Mouse (Mus musculus): ENCODE data around the gene Lifr. TPM values are rescaled to one million over a fixed set of nuclear protein-coding genes. Genes with fewer than 3 reads are reported as not detected.

Lifr gene
- polyA plus RNA-seq, 1 experiment: 18.9 TPM

GRCm38 (mm10) chr15:7226225-7226624 lies 135.8 kb downstream of the Lifr start:
- no peaks in the 10 kb centered on the region for H3K36me3 ChIP-seq (replicated peaks; ENCODE audit: low read length)
- H3K27me3 ChIP-seq (replicated peaks): peaks cover 81% of the 10 kb centered on the region
- H3K4me3 ChIP-seq (replicated peaks): peak overlapping the region; percentile 10
- H3K9me3 ChIP-seq: no peaks in the 10 kb centered on the region
- TF ChIP-seq GATA1 (IDR thresholded peaks at IDR 0.05; ENCODE audit: borderline replicate concordance, low read length) (no peak), FLI1 (IDR thresholded peaks at IDR 0.05; ENCODE audit: low read length) (no peak)
- peaks cover 13% of the 10 kb centered on the region for H3K4me1 ChIP-seq

GRCm38 (mm10) chr15:7233393-7234090 lies 143.1 kb downstream of the Lifr start:
- H3K4me1 ChIP-seq: no peaks in the 10 kb centered on the region
- TF ChIP-seq GATA1 (IDR thresholded peaks at IDR 0.05; ENCODE audit: borderline replicate concordance, low read length) (no peak), FLI1 (IDR thresholded peaks at IDR 0.05; ENCODE audit: low read length) (no peak)
- H3K4me3 ChIP-seq (replicated peaks): no peak overlapping the region
- H3K9me3 ChIP-seq: no peaks in the 10 kb centered on the region
- H3K27me3 ChIP-seq (replicated peaks): peaks cover 81% of the 10 kb centered on the region
- no peaks in the 10 kb centered on the region for H3K36me3 ChIP-seq (replicated peaks; ENCODE audit: low read length)

GRCm38 (mm10) chr15:7239904-7240303 lies 149.5 kb downstream of the Lifr start:
- Histone ChIP-seq H3K4me3 (replicated peaks) (no peak overlapping the region), H3K36me3 (replicated peaks; ENCODE audit: low read length) (no peaks in the 10 kb centered on the region), H3K27me3 (replicated peaks) (peaks cover 63% of the 10 kb centered on the region), H3K4me1 (peaks cover 6% of the 10 kb centered on the region), H3K9me3 (no peaks in the 10 kb centered on the region)
- TF ChIP-seq FLI1 (IDR thresholded peaks at IDR 0.05; ENCODE audit: low read length) (no peak), GATA1 (IDR thresholded peaks at IDR 0.05; ENCODE audit: borderline replicate concordance, low read length) (no peak)

- H3K27me3 ChIP-seq (replicated peaks): peaks cover 63% of the 10 kb centered on the region
- no peak overlapping the region for H3K4me3 ChIP-seq (replicated peaks)
- H3K4me1 ChIP-seq: peaks cover 6% of the 10 kb centered on the region
- no peaks in the 10 kb centered on the region for H3K36me3 ChIP-seq (replicated peaks; ENCODE audit: low read length)
- no peaks in the 10 kb centered on the region for H3K9me3 ChIP-seq
- TF ChIP-seq FLI1 (IDR thresholded peaks at IDR 0.05; ENCODE audit: low read length) (no peak), GATA1 (IDR thresholded peaks at IDR 0.05; ENCODE audit: borderline replicate concordance, low read length) (no peak)
These were observed 150.5 kb downstream of the Lifr start for GRCm38 (mm10) chr15:7240950-7241349.

- H3K9me3 ChIP-seq: 0 out of 2 replicates have a peak, but pooled peaks cover 1% of the 10 kb centered on the region
- H3K36me3 ChIP-seq (replicated peaks; ENCODE audit: low read length): no peaks in the 10 kb centered on the region
- no peak for TF ChIP-seq GATA1 (IDR thresholded peaks at IDR 0.05; ENCODE audit: borderline replicate concordance, low read length)
- TF ChIP-seq FLI1 (IDR thresholded peaks at IDR 0.05; ENCODE audit: low read length): no peak
- no peak overlapping the region for H3K4me3 ChIP-seq (replicated peaks)
- peaks cover 64% of the 10 kb centered on the region for H3K27me3 ChIP-seq (replicated peaks)
- H3K4me1 ChIP-seq: peaks cover 6% of the 10 kb centered on the region
These were observed 151.9 kb downstream of the Lifr start for GRCm38 (mm10) chr15:7242161-7242850.

Other genes with a start within 250 kb of the Lifr start
- not detected in 2 replicates for gene Osmr, start 215.6 kb upstream of the Lifr start, polyA plus RNA-seq (2012; ENCODE audit: insufficient read depth, low replicate concordance)

All from megakaryocyte, embryonic 14.5 days (primary cell).